Mouse (Mus musculus) spleen, adult 2 months (tissue): ENCODE measurements around the gene Mapk8ip1.

Experiments used
- CTCF ChIP-seq: fragments of 200-500 bp; IDR thresholded peaks from 2 replicates; pipeline ENCODE4 v1.5.1; 2011; ENCODE audit warnings: mild to moderate bottlenecking, inconsistent platforms; ENCODE audit not compliant: insufficient read depth, insufficient read length, insufficient replicate concordance; ENCODE audit errors: extremely low read depth
- POLR2A ChIP-seq: fragments of 200-500 bp; IDR thresholded peaks from 2 replicates; pipeline ENCODE4 v1.6.1; 2011; ENCODE audit warnings: low read depth, low read length, inconsistent platforms

DNA sequence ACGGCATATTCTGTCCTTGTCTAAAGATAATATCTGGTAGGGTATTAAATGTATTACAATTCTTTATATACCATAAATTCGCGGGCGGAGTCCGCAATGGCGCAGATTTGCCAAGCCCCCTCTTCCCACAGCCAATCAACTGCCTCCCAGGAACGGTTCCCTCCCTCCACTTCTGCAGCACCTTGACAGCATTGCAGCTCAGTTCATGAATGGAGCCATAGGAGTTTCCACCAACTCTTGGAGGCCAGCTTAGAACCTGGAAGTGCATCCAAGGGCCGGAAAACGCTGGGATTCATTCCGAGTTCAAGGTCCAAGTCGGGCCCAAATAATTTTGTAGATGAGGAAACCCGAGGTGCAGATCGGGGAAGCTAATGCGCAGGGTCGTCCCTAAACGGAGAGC, 26.5 kb downstream of the Mapk8ip1 start, which contains the start of the genes Pex16 and Large2:
- TF ChIP-seq CTCF = no peak
- no peak for TF ChIP-seq POLR2A
